Mouse (Mus musculus): Measurements from ENCODE around the gene Adam15.

DNA sequence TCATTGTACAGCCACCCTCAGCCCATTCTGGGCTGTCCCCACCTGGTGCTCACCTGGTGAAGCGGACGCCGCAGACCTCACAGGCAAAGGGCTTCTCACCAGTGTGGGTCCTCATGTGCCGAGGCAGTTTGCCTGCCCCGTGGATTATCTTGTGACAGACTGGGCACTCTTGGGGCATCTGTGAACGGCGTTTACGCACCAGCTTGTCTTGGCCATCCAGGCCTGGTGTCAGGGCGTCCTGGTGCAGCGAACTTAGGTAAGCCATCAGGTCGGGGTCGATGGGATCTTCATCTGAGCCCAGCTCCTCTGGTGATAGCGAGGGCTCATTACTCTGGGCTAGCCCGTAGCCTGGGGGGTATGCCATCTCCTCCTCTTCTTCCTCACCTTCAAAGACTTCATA lies 30.5 kb upstream of the Adam15 start:
- TF ChIP-seq CTCF (conservative IDR thresholded peaks at IDR 0.05; ENCODE audit: low read length) (no peak), NANOG (IDR thresholded peaks at IDR 0.05; ENCODE audit: borderline replicate concordance, low read length) (no peak)
